Mouse (Mus musculus) limb, embryonic 13.5 days (tissue): Measurements from ENCODE around the gene Ceacam1. TPM values are rescaled to one million over a fixed set of nuclear protein-coding genes. Genes with fewer than 3 reads are reported as not detected.
"Not testable (repeated sequence)": the region's sequence is repeated elsewhere in the genome, so short reads cannot be mapped to it uniquely, and the experiment has no call there.

ENCODE experiments used
- ATAC-seq: fragments of 200-750 bp; cut with Nextera tagmentation; 2 replicates; pipeline ENCODE4 v1.8.0; 2017; ENCODE audit warnings: low read depth, moderate number of reproducible peaks, moderate TSS enrichment; ENCODE audit not compliant: low FRiP score
- H3K27ac ChIP-seq: fragments of 300-500 bp; sonication (generic); 2 replicates; pipeline ENCODE4 v1.5.1; 2015; ENCODE audit warnings: inconsistent platforms, mild to moderate bottlenecking, moderate library complexity
- H3K27me3 ChIP-seq: fragments of 300-500 bp; sonication (generic); 2 replicates; pipeline ENCODE4 v1.6.1; 2015; ENCODE audit warnings: mild to moderate bottlenecking, inconsistent platforms
- H3K36me3 ChIP-seq: fragments of 300-500 bp; sonication (generic); 2 replicates; pipeline ENCODE4 v1.6.1; 2015; ENCODE audit warnings: inconsistent platforms, mild to moderate bottlenecking, moderate library complexity
- H3K4me1 ChIP-seq: fragments of 300-500 bp; sonication (generic); 2 replicates; pipeline ENCODE4 v1.6.1; 2015; ENCODE audit warnings: inconsistent platforms
- H3K4me2 ChIP-seq: fragments of 300-500 bp; sonication (generic); replicated peaks from 2 replicates; pipeline ENCODE4 v1.6.1; 2015; ENCODE audit warnings: inconsistent platforms, mild to moderate bottlenecking, moderate library complexity
- H3K4me3 ChIP-seq: fragments of 300-500 bp; sonication (generic); 2 replicates; pipeline ENCODE4 v1.5.1; 2015; ENCODE audit warnings: moderate library complexity, mild to moderate bottlenecking, inconsistent platforms
- H3K9ac ChIP-seq: fragments of 300-500 bp; sonication (generic); 2 replicates; pipeline ENCODE4 v1.6.1; 2015; ENCODE audit warnings: mild to moderate bottlenecking, inconsistent platforms
- H3K9me3 ChIP-seq: fragments of 300-500 bp; sonication (generic); 2 replicates; pipeline ENCODE4 v1.6.1; 2016; ENCODE audit warnings: inconsistent platforms
- WGBS: fragments of 180-500 bp; shearing (Covaris S2); methylation state at CpG from one replicate; pipeline ENCODE4 v1.1.7; 2015; 5-methylcytosine and 5-hydroxymethylcytosine counted together
- polyA plus RNA-seq: library from polyadenylated mRNA; unstranded; fragments of >200 nt; fragmentation: Nextera tagmentation; extraction: Ambion mirVana; gene quantifications from 2 replicates; pipeline ENCODE4 v1.2.1, GENCODE M21; 2015

The Ceacam1 gene
- polyA plus RNA-seq, result 0.54 and 0.74 TPM in 2 replicates

DNA sequence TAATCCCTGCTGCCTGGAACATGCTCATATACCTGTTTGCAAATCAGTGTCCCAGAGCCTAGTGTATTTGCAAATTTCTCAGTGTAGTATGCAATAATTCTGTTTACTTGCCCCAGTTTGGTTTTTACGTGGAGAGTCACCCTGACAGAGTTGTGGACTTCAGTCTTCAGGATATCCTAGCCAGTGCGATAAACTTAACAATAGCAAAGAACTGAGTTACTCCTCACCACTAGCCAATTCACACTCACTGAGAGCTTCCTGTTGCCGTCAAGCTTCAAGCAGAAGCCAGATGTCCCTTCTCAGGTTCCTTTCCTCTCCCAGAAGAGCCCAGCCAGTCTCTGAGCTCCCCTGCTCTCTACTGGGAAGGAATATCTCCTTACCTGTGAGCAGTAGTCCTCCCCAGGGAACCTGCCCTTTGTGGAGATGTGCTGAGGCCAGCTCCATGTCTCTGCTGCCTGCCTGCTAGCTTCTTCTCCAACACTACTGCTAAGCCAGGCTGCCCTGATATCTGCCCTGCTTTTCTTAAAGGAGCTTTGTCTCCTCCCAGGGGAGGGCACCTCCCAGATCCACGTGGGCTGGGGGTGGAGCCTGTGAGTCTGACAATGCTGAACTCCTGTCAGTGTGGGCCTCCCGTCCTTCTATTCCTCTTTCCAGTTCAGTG is at the start of gene Ceacam1:
TSS of gene Ceacam1 (minus strand) at position 513 of the 661 bp plus-strand sequence.
- not testable (repeated sequence) for H3K9ac ChIP-seq, H3K4me3 ChIP-seq, H3K27ac ChIP-seq, H3K9me3 ChIP-seq, H3K4me2 ChIP-seq, H3K36me3 ChIP-seq, H3K4me1 ChIP-seq, ATAC-seq, H3K27me3 ChIP-seq
- WGBS, result 18% methylated on average over 5 of the region's 5 CpGs

DNA sequence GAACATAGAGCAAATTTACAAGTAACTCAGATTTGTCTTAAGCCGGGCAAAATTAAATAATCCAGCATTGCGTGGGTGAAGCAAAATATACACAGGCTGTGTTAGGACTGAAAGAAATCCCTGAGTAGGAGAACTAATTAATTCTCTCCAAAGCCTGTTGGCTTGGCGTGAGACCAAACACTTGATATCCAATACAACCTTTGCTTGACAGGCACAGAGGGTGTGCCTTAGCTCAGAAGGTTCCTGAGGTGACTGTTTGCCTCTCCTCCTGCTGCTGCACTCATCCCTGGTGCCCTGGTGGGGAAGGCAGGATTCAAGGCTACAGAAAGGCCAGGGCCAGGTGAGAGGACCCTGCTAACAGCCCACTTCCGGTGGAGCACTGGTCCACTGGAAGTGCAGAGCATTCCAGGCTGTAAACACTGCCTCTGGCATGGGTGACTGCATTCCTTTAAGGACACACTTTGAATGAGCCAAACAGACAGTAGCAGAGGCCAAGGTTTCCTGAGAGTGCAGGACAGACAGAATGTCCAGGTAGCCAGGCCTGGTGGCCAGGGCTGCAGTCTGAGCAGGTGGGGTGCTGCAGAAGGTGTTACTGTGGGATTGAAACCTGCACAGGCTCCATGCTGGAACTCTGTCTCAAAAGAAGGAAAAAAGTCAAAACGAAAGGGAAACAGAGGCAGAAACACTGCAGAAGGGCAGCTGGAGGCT is 38.8 kb upstream of the Ceacam1 start:
- not testable (repeated sequence) for H3K27me3 ChIP-seq, H3K36me3 ChIP-seq, H3K4me3 ChIP-seq, H3K4me1 ChIP-seq, H3K4me2 ChIP-seq, H3K9ac ChIP-seq, ATAC-seq, H3K9me3 ChIP-seq, H3K27ac ChIP-seq
- WGBS, result 46% methylated on average over 2 of the region's 5 CpGs

DNA sequence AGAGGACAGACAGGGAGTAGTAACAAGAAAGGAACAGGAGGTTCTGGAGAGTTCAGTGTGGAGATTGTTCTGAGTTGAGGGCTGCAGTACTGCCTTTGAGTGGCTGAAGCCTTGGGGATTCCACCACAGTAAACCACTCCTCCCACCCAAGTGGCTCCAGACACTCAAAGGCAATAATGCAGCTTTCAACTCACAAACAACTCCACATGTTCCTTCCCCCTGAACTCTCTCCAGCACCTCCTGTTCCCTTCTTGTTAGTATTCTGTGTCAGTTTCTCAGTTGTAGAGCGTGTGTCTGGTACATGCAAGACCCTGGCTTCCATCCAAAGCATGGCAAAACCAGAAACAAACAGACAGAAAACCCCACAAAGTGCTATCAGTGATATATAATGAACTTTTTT is 38.3 kb upstream of the Ceacam1 start:
- not testable (repeated sequence) for H3K4me2 ChIP-seq, H3K4me1 ChIP-seq, H3K27ac ChIP-seq, H3K9me3 ChIP-seq, H3K9ac ChIP-seq, H3K4me3 ChIP-seq, H3K36me3 ChIP-seq, ATAC-seq, H3K27me3 ChIP-seq
- WGBS, result 52% methylated on average over 1 of the region's 1 CpGs

DNA sequence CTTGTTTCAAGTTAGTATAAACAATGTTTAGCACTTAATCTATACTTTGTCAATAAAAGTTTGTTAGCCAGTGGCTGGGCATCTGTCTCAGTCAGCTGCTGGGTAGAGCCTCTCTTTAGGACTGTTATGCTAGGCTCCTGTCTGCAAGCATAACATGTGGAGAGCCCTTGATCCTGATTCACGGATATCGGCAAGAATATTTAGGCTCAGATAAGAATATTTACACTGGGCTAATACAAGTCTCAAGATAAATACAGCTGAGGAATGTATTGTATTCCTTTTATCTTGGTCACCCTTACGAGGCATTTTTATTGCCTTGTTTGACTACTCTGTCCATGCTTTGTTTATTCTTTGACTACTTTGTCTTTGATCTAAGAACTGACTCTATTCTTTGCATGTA is 32.5 kb upstream of the Ceacam1 start:
- H3K4me1 ChIP-seq, result no peaks in the 10 kb centered on the region
- H3K27me3 ChIP-seq, result no peaks in the 10 kb centered on the region
- H3K9ac ChIP-seq, result no peak overlapping the region
- H3K4me2 ChIP-seq, result no peak overlapping the region
- H3K36me3 ChIP-seq, result no peaks in the 10 kb centered on the region
- H3K27ac ChIP-seq, result no peak overlapping the region
- no peaks in the 10 kb centered on the region for H3K9me3 ChIP-seq
- ATAC-seq, result no peak
- 19% methylated on average over 3 of the region's 3 CpGs for WGBS
- no peak overlapping the region for H3K4me3 ChIP-seq

DNA sequence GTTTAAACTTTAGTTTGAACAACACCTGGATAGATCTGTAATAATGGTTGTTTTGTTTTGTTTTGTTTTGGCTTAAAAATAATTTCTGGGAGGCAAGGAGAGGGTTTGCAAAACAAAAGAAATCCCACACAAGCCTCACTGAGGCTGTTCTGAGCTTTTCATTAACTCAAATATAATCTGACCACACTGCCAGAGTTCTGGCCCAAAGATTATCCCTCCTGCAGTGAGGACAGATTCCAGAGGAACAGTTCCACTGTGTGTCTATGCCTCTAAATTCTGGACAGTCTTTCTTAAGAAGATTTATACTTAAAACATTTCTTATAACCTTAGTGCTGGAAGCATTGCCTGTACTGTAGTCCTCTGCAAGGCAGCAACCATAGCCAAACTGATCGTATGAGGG is 17.2 kb upstream of the Ceacam1 start:
- Histone ChIP-seq H3K4me1 (no peaks in the 10 kb centered on the region), H3K9me3 (no peaks in the 10 kb centered on the region), H3K27me3 (no peaks in the 10 kb centered on the region), H3K27ac (no peak overlapping the region), H3K9ac (no peak overlapping the region), H3K4me2 (no peak overlapping the region), H3K36me3 (no peaks in the 10 kb centered on the region), H3K4me3 (no peak overlapping the region)
- 80% methylated on average over 1 of the region's 1 CpGs for WGBS
- ATAC-seq, result no peak

DNA sequence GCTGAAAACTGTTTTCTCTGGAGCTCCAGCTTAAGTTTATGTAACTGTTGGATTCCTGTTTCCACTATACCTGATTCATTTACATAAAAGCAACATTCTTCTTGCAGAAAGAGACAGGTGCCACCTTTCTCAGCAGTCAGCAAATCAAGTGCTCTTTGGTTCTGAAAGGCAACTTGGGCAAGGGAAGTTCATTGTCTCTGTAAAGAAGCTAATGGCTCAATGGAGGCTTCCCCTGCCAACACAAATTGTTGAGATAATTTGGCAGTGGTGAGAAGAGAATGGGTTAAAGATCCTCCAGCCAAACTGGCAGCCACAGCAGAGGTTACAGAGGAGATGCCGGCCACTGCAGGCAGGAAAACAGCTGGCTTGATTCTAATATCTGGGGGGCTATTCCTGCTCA is 13.3 kb upstream of the Ceacam1 start:
- not testable (repeated sequence) for H3K27me3 ChIP-seq, H3K9me3 ChIP-seq, ATAC-seq, H3K4me3 ChIP-seq, H3K36me3 ChIP-seq, H3K27ac ChIP-seq, H3K4me1 ChIP-seq, H3K4me2 ChIP-seq, H3K9ac ChIP-seq
- WGBS, result 20% methylated on average over 1 of the region's 1 CpGs

DNA sequence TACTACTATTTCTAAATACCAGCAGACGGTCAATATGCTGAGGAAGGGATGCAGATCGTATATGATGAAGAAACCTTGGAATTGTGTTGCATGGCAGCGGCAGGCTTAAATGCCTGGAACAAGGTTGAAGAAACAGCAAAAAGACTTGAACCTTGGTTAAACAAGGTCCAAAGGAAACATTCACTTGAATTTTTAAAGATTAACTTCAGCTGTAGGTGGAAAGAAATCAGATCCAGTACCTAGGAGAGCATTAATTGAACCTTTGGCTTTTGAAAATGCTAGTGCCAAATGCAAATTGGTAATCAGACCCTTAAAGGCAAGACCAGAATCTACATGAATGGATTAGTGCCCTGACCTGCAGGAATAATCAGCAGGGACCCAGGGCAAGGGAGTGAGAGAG is 12.0 kb upstream of the Ceacam1 start:
- 89% methylated on average over 3 of the region's 3 CpGs for WGBS
- not testable (repeated sequence) for H3K4me1 ChIP-seq, H3K27ac ChIP-seq, H3K9me3 ChIP-seq, H3K4me3 ChIP-seq, H3K36me3 ChIP-seq, H3K4me2 ChIP-seq, H3K9ac ChIP-seq, H3K27me3 ChIP-seq, ATAC-seq

DNA sequence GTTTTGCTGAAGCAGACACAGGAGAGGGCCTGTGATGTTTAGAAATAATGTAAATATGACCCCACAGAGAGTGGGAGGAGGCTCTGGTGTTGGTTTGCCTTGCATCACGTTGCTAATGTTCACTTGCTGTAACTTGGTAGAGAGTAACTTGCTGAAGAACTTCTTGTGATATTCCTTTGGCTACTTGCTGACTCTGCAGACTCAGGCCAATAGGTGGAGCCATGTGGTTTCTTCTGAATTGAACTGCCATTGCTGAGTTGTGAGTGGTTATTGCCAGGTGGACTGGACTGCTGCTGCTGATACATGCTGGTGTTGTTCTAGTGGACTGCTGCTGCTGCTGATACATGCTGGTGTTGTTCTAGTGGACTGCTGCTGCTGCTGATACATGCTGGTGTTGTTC is 8.8 kb upstream of the Ceacam1 start:
- Histone ChIP-seq H3K9ac (no peak overlapping the region), H3K4me3 (no peak overlapping the region), H3K4me2 (no peak overlapping the region), H3K27ac (no peak overlapping the region), H3K36me3 (no peaks in the 10 kb centered on the region), H3K4me1 (no peaks in the 10 kb centered on the region), H3K9me3 (no peaks in the 10 kb centered on the region), H3K27me3 (no peaks in the 10 kb centered on the region)
- ATAC-seq, result no peak
- WGBS, result 22% methylated on average over 1 of the region's 1 CpGs

DNA sequence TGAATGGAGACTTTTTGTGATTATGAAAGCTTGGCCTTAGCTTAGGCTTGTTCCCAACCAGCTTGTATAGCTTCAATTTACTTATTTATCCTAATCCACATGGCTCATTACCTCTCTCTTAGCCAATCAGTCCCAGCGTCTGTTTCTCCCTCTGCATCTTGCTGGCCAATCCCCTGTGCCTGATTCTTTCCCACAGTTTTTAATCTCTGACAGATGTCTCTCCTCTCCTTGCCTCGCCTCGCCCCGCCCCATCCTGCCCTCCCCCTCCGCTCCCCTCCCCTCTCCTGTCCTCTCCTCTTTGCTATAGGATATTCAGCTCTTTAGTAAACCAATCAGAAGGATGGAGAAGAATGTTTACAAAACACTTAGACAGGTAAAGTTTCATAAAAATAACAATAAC is 7.7 kb upstream of the Ceacam1 start:
- Histone ChIP-seq H3K27ac (no peak overlapping the region), H3K9me3 (no peaks in the 10 kb centered on the region), H3K4me3 (no peak overlapping the region), H3K27me3 (no peaks in the 10 kb centered on the region), H3K4me1 (no peaks in the 10 kb centered on the region), H3K9ac (no peak overlapping the region), H3K36me3 (no peaks in the 10 kb centered on the region), H3K4me2 (no peak overlapping the region)
- WGBS, result 51% methylated on average over 5 of the region's 5 CpGs
- no peak for ATAC-seq

DNA sequence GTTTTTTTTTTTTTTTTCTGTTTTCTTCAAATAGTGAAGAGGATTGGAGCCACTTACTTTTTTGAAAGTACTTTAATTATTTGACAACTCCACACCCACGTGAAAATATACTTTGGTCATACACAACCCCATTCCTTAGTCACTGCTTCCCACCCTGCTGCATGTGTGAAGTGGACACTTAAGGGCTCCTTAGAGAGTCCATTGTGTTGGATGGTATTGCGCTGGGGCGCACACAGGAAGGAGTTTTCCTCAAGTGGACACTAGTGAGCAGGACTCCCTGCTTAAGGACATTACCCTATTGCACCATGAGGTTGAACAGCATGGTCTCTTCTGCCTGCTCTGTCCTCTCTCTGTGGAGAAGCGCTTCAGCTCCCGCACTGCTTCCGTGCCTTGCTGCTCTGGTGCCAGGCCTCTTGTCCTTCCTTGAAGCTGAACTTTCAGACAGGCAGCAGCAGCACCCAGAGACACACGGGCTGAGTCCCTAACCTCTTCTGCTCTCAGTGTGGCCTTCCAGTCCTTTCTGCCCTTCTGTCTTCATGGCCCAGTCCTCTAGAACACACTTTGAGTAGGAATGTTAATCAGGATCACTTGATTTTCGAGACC is 5.8 kb upstream of the Ceacam1 start:
- Histone ChIP-seq H3K27ac (no peak overlapping the region), H3K36me3 (no peaks in the 10 kb centered on the region), H3K9me3 (no peaks in the 10 kb centered on the region), H3K27me3 (no peaks in the 10 kb centered on the region), H3K9ac (no peak overlapping the region), H3K4me2 (no peak overlapping the region), H3K4me3 (no peak overlapping the region), H3K4me1 (no peaks in the 10 kb centered on the region)
- ATAC-seq, result no peak
- WGBS, result 85% methylated on average over 8 of the region's 8 CpGs

DNA sequence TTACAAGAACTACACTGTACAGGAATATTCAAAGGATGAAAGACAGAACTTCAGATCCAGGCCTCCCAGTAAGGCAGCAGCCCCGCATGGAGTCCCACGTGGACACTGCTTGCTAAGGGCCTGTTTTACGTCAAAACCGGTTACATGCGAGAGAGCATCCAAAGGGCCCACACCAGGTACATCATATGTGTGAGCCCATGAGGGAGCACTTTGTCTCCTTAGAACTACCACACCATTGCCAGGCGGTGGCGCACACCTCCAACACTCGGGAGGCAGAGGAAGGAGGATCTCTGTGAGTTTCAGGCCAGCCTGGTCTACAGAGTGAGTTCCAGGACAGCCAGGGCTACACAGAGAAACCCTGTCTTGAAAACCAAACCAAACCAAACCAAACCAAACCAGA is 3.4 kb upstream of the Ceacam1 start:
- not testable (repeated sequence) for ATAC-seq, H3K4me3 ChIP-seq, H3K4me2 ChIP-seq, H3K27ac ChIP-seq, H3K27me3 ChIP-seq, H3K4me1 ChIP-seq, H3K9me3 ChIP-seq, H3K9ac ChIP-seq, H3K36me3 ChIP-seq
- 66% methylated on average over 8 of the region's 8 CpGs for WGBS

DNA sequence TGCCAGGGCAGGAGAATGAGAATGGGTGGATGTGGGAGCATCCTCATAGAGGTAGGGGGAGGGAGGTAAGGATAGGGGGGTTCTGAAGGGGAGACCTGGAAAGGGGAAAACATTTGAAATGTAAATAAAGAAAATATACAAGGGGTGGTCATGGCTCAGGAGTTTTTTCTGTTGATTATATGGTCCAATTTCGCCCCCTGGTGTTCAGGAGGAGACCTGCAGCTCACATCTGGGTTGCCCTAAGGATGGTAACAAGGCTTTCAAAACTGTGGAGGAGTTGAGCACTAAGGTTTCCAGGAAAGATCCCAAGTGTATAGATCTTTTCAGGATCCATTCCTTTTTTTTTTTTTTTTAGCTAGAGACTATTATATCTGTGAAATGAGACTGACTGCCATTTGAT is 2.0 kb upstream of the Ceacam1 start:
- H3K27ac ChIP-seq, result no peak overlapping the region
- ATAC-seq, result no peak
- no peak overlapping the region for H3K4me3 ChIP-seq
- 0% methylated on average over 1 of the region's 1 CpGs for WGBS
- H3K36me3 ChIP-seq, result no peaks in the 10 kb centered on the region
- no peak overlapping the region for H3K4me2 ChIP-seq
- H3K9me3 ChIP-seq, result no peaks in the 10 kb centered on the region
- no peaks in the 10 kb centered on the region for H3K27me3 ChIP-seq
- H3K9ac ChIP-seq, result no peak overlapping the region
- H3K4me1 ChIP-seq, result peaks cover 3% of the 10 kb centered on the region; the same call in 1 of the 2 replicates

DNA sequence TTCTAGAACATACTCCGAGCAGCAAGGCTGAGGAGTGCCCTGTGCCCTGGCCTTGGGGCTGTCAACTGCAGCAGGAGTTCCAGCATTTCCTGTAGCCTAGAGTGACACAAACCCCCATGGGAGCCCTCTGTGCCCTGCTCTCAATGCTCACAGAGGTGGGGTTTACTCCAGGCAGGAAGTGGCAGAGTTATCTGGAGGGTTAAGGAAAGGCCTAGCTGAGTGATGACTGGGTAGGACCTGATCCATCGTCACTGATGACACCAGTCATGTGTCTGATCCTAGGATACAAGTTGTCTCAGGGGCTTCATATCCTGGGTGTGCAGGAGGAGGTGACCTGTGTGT is 320 bp upstream of the Ceacam1 start:
- not testable (repeated sequence) for H3K36me3 ChIP-seq, H3K4me2 ChIP-seq, H3K4me3 ChIP-seq, H3K27me3 ChIP-seq, H3K9me3 ChIP-seq, H3K4me1 ChIP-seq, H3K27ac ChIP-seq, ATAC-seq, H3K9ac ChIP-seq
- 59% methylated on average over 2 of the region's 2 CpGs for WGBS
